Mouse (Mus musculus) left cerebral cortex, adult 8-10 months (tissue): ENCODE results near the gene Ahsa2. TPM values are rescaled to one million over a fixed set of nuclear protein-coding genes. Genes with fewer than 3 reads are reported as not detected.
"Not testable (repeated sequence)": the region's sequence is repeated elsewhere in the genome, so short reads cannot be mapped to it uniquely, and the experiment has no call there.

Experiments
- DNase-seq, 2 experiments: peaks; one replicate each; pipeline ENCODE4 v3.0.0; 2022; ENCODE audit warnings: low spot score in 2 of 2
- microRNA-seq, 2 experiments: library from miRNA; unstranded; fragments of <30 nt; microRNA quantifications; one replicate each; pipeline ENCODE4 v1.2.0; 2022
- total RNA-seq, 4 experiments: library from RNA; stranded (reverse); gene quantifications; 2 replicates each; pipeline ENCODE4 v1.2.4; 2022

Ahsa2 gene
- 10 to 100 TPM; 29.9 to 42.2 (median 35.0) TPM for total RNA-seq

DNA sequence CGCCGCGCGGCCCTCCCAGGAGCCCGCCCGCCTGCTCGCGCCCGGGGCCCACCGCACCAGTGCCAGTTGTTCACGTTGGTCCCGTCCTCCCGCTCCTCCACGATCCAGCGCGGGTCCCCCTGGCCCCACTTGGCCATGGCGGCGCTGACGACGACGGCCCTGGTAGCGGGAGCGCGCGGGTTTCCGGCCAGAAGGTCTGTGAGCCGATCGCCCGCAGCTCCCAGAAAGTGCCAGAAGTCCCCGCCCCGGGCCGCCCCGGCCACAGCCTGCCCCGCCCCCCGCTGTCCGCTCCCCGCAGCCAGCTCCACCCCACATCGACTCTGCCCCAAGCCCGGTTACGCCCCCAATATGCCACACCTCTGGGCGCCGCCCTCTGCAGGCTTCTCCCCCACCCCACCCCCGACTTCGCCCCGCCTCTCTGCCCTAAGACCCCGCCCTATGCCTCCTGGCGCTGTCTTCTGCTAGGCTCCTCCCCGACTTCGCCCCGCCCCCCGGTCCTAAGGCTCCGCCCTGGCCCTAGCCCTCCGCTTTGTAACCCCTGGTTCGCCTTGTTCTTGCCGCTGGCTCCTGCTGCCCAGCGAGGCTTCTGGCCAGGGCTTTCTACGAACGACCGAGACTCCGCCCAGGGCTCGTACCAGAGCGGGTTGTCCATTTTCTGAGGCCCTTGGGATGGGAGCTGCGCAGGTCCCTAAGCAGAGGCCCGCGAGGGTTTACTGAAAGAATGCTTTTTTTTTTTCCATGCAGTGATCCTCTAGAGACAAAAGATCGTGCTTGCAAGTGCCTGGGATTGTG lies at the start of gene Ahsa2:
TSS of gene Ahsa2 (minus strand) at position 313 of the 792 bp plus-strand sequence.
- peak; percentile 89 to 93 for DNase-seq

DNA sequence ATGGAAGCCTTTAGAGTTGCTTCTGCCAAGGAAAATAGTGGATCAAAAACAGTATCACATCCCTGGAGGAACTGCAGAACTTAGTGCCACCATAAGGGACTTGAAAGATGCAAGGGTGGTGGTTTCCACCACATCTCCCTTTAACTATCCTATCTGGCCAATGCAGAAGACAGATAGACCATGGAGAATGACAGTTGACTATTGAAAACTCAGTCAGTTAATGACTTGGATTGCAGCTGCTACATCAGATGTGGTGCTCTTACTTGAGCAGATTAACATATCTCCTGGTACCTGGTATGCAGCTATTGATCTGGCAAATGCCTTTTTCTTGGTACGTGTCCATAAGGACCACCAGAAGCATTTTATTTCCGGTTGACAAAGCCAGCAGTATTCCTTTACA lies 39.6 kb upstream of the Ahsa2 start:
- DNase-seq, result no peak

DNA sequence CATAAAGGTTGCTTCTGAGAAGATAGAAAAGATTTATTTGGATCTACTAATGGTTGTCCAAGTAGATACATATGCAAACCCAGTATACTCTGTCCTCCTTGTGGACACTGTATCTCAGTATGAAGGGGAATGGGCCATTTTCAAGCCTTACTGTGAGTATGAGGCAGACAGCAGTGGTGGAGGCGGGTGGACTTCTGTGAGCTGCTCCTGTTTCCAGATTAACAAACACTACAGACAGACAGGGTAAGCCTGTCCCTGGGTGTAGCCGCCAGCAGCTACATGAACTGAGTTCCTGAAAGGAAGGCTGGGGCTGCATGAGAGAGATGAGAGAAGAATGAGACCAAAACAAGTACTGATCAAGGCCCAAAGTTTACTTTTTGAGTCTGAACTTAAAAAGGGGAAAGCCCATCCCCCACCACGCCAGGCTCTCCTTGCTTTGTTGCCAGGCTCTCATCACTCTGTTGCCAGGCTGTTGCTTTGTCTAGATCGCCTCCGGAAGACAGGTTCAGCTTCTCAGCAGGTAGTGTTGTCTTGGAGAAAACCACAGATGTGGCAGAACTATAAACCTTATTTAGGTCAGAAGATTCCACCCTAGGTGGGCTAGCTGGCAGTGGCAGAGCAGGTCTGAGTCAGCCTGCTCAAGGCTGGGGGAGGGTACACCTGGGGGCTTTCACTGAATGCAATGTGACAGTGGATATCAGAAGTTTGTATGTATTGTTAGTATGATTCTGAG lies 22.8 kb upstream of the Ahsa2 start, which contains the start of gene 1700093K21Rik:
TSS of gene 1700093K21Rik (minus strand) at position 683 of the 733 bp plus-strand sequence.
- no peak for DNase-seq

GRCm38 (mm10) chr11:23518981-23519380 lies 21.2 kb upstream of the Ahsa2 start:
- no peak for DNase-seq

DNA sequence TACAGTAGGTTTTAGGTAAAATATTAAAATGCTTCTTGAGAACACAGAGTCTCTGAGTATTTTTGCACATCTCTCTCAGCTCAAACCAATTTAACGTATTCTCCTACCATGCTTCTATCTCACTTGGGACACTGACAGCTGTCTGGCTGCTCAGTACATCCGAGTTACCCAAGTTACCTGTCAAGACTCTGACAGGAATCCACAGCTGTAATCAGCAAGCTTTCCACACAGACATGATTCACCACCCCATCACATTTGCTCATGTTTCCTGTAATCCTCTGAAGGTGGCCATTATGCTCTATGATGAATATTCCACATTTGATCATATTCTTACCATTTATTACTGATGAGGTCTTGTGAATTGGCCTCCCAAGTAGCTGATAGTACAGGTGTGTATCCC lies 17.5 kb upstream of the Ahsa2 start:
- no peak for DNase-seq

- DNase-seq, result not testable (repeated sequence)
Observed at GRCm38 (mm10) chr11:23514785-23515184, 17.0 kb upstream of the Ahsa2 start.

GRCm38 (mm10) chr11:23504801-23505200 lies 7.0 kb upstream of the Ahsa2 start:
- not testable (repeated sequence) for DNase-seq

- DNase-seq, result no peak
Observed at GRCm38 (mm10) chr11:23498609-23499008, 779 bp upstream of the Ahsa2 start.

DNA sequence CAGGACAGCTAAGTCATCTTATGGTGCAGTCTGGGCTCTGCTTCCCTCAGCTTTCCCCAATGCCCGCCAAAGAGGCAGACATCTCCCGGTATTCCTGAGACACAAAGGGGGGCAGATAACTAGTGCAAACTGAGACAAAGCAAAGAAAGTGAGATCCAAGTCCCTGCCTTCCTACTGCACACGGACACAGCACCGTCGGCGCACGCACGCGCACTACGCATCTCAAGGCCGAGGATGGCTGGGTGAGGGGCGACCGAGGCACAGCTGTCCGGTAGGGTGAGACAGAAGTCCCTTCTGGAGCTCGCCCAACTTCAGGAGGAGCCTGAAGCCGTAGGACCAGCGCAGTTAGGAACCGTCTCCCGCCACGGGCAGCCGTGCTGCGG lies 504 bp downstream of the Ahsa2 start:
- peak; percentile 50 to 52 for DNase-seq

DNA sequence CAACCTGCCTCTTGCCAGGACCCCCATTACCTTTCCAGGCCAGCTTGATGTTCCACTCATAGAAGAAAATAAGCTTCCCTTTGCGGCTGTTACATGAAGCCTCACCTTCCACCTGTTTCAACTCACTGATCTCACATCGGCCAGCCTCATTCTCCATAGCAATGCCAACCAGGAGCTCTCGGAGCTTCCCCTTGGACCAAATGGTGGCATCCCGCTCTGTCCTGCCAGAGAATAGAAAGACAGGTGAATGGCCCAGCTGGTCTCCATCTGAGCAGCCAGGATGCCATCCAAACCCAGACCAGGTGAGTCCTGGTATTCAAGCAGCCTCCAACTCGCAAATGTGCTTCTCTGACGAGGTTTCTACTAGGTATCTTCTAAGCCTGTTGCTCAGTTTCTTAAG lies 1.2 kb downstream of the Ahsa2 start:
- DNase-seq, result no peak

- no peak for DNase-seq
Observed at GRCm38 (mm10) chr11:23495231-23495630, 2.6 kb downstream of the Ahsa2 start.

- DNase-seq, result no peak
Observed at GRCm38 (mm10) chr11:23492048-23492790, 5.6 kb downstream of the Ahsa2 start.

DNA sequence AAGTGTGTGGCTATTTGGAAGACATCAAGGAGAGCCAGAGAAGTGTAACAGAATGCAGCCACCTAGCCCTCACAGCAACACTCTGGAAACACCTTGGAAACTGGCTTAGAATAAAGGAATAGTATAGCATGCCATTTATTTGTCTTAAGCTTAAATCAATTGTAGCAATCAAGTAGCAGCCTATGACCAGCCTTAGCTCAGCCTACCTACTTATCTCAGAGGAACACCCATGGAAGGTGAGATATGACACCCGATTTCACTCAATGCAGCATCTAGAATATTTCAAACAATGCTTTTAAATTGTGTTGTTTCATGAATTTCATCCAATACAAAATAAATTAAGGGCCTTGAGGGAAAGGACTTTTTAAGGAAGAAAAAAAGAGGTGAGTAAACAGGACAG lies 7.9 kb downstream of the Ahsa2 start:
- DNase-seq, result no peak

DNA sequence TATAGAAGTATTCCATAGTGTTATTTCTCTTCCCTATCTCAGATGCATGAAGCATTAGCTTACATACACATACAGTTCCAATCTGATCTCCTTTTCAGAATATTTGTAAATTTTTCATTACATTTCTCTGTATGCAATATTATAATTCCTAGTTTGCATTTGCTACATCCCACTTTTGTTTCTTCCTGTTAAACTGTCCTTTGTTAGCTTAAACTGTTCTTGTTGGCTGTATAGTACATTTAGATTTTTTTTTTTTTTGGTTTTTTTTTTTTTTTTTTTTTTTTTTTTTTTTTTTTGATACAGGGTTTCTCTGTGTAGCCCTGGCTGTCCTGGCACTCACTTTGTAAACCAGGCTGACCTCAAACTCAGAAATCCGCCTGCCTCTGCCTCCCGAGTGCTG lies 32.0 kb downstream of the Ahsa2 start:
- DNase-seq, result not testable (repeated sequence)

Small RNA genes lying within 50 kb of the gene (microRNA-seq; reads per million reads assigned to microRNA genes)
- gene Gm47279, result 0 reads per million in 2 experiments

Other genes starting within 250 kb of the Ahsa2 start
- 10 to 100 TPM; 52.4 to 58.9 (median 57.1) TPM for gene Xpo1, start 242.0 kb downstream of the Ahsa2 start, total RNA-seq
- gene Usp34, start 191.1 kb downstream of the Ahsa2 start, total RNA-seq, result 100 to 1,000 TPM in 2 of 4 experiments, 10 to 100 TPM in 2; 78.6 to 110 (median 94.6) TPM
- under 1 TPM in 1 of 4 experiments, not detected in 3; 0.55 TPM for gene 1700093K21Rik, start 23.1 kb upstream of the Ahsa2 start, total RNA-seq
- 10 to 100 TPM; 35.6 to 41.9 (median 37.1) TPM for gene 0610010F05Rik, start 135.6 kb upstream of the Ahsa2 start, total RNA-seq
- gene Pus10, start 167.6 kb upstream of the Ahsa2 start, total RNA-seq, result 10 to 100 TPM; 12.2 to 18.0 (median 15.9) TPM
- 10 to 100 TPM; 18.2 to 29.2 (median 23.8) TPM for gene Pex13, start 167.9 kb upstream of the Ahsa2 start, total RNA-seq